Mouse (Mus musculus) spleen, adult 2 months (tissue): ENCODE measurements around the gene Naaladl2. TPM values are rescaled to one million over a fixed set of nuclear protein-coding genes. Genes with fewer than 3 reads are reported as not detected.

Source experiments
- DNase-seq, 2 experiments: peaks; one replicate each; pipeline versions ENCODE4 v3.0.0 to v3.0.0-alpha.2; 2012 to 2021; ENCODE audit warnings: low spot score in 2 of 2, low read depth in 1 of 2
- H3K27ac ChIP-seq: fragments of 200-500 bp; 2 replicates; pipeline ENCODE4 v1.5.1; 2012; ENCODE audit warnings: low read length, inconsistent platforms; ENCODE audit not compliant: insufficient read depth
- H3K27me3 ChIP-seq: fragments of 200-500 bp; 2 replicates; pipeline ENCODE4 v1.6.1; 2012; ENCODE audit warnings: mild to moderate bottlenecking, moderate library complexity, low read length, inconsistent platforms; ENCODE audit not compliant: control insufficient read depth, insufficient read depth
- H3K36me3 ChIP-seq: fragments of 200-500 bp; 2 replicates; pipeline ENCODE4 v1.6.1; 2012; ENCODE audit warnings: mild to moderate bottlenecking, low read length, inconsistent platforms; ENCODE audit not compliant: control insufficient read depth, insufficient read depth
- H3K4me1 ChIP-seq: fragments of 200-500 bp; 2 replicates; pipeline ENCODE4 v1.6.1; 2011; ENCODE audit warnings: inconsistent platforms; ENCODE audit not compliant: control insufficient read depth, insufficient read depth, insufficient read length
- H3K4me3 ChIP-seq: fragments of 200-500 bp; 2 replicates; pipeline ENCODE4 v1.5.1; 2011; ENCODE audit warnings: mild to moderate bottlenecking, inconsistent platforms; ENCODE audit not compliant: insufficient read depth, insufficient read length; ENCODE audit errors: extremely low read depth
- CTCF ChIP-seq: fragments of 200-500 bp; IDR thresholded peaks from 2 replicates; pipeline ENCODE4 v1.5.1; 2011; ENCODE audit warnings: mild to moderate bottlenecking, inconsistent platforms; ENCODE audit not compliant: insufficient read depth, insufficient read length, insufficient replicate concordance; ENCODE audit errors: extremely low read depth
- POLR2A ChIP-seq: fragments of 200-500 bp; IDR thresholded peaks from 2 replicates; pipeline ENCODE4 v1.6.1; 2011; ENCODE audit warnings: low read depth, low read length, inconsistent platforms
- WGBS: fragments of 180-500 bp; shearing (Covaris S2); methylation state at CpG from one replicate; pipeline ENCODE4 v1.1.7; 2018; 5-methylcytosine and 5-hydroxymethylcytosine counted together
- polyA plus RNA-seq: library from polyadenylated mRNA; depleted of rRNA; stranded (reverse); fragments of >200 nt; gene quantifications from 2 replicates; pipeline ENCODE4 v1.2.3, GENCODE M21; 2012

Gene Naaladl2
- polyA plus RNA-seq, 1 experiment, result not detected

- no peak for TF ChIP-seq CTCF
- TF ChIP-seq POLR2A, result no peak
- no peak for DNase-seq
Observed at GRCm38 (mm10) chr3:24605485-24605884, 538.6 kb downstream of the Naaladl2 start.

GRCm38 (mm10) chr3:24604791-24605320, 539.2 kb downstream of the Naaladl2 start:
- TF ChIP-seq CTCF, result no peak
- TF ChIP-seq POLR2A, result no peak
- Histone ChIP-seq H3K27ac (no peak overlapping the region), H3K4me3 (no peak overlapping the region; the same call in 1 of the 2 replicates), H3K27me3 (no peaks in the 10 kb centered on the region), H3K4me1 (no peaks in the 10 kb centered on the region), H3K36me3 (no peaks in the 10 kb centered on the region)
- no peak for DNase-seq
- WGBS, result 75% methylated on average over 3 of the region's 3 CpGs

More at GRCm38 (mm10) chr3:24605485-24605884, 538.6 kb downstream of the Naaladl2 start:
- no peak overlapping the region for H3K27ac ChIP-seq
- no peaks in the 10 kb centered on the region for H3K27me3 ChIP-seq
- no peaks in the 10 kb centered on the region for H3K36me3 ChIP-seq
- no peaks in the 10 kb centered on the region for H3K4me1 ChIP-seq
- no peak overlapping the region for H3K4me3 ChIP-seq

DNA sequence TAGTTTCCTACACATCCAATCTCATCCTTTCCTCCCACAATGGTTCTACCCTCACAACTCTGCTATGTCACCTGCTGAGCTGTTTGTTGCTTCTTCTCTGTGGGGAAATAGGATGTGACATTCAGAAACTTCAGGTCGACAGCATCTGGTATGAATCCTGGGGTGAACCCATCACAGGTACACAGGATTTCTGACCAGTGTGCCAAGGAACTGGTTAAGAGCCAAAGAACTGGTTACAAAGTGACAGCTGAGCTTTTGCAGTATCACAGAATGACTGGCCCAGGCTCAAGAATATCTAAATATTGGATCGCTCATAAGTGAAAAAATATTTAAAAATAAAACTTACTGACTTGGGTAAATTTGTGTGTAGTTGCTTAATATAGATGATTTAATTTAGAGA, 548.6 kb downstream of the Naaladl2 start:
- no peaks in the 10 kb centered on the region for H3K36me3 ChIP-seq
- 75% methylated on average over 2 of the region's 2 CpGs for WGBS
- no peaks in the 10 kb centered on the region for H3K27me3 ChIP-seq
- no peak overlapping the region for H3K27ac ChIP-seq
- no peak overlapping the region for H3K4me3 ChIP-seq
- TF ChIP-seq POLR2A (no peak), CTCF (no peak)
- no peaks in the 10 kb centered on the region for H3K4me1 ChIP-seq
- DNase-seq, result no peak

DNA sequence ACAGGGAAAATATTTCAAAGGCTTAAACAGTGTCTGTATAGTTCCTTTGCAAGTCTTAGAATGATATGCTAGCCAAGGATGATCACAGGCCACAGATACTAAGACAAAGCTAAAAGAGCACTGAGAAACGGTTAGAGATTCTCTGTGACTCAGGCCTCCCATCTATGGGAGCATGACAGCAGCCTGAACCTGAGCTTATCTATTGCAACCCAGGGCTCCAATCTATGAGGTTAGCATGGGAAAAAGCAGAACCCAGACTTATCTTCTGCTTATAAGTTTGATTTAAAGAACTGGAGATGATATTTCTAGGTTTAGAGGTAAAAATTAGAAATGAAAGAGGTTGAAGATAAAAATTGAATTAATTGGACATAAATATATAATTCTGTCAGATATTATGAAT, 587.4 kb downstream of the Naaladl2 start:
- Histone ChIP-seq H3K36me3 (no peaks in the 10 kb centered on the region), H3K4me3 (no peak overlapping the region), H3K27ac (no peak overlapping the region), H3K4me1 (no peaks in the 10 kb centered on the region), H3K27me3 (no peaks in the 10 kb centered on the region)
- no peak for TF ChIP-seq POLR2A
- no peak for TF ChIP-seq CTCF
- 63% methylated on average over 1 of the region's 1 CpGs for WGBS
- no peak for DNase-seq

GRCm38 (mm10) chr3:24553701-24554100, 590.4 kb downstream of the Naaladl2 start:
- no peak for DNase-seq
- H3K27me3 ChIP-seq, result no peaks in the 10 kb centered on the region
- no peaks in the 10 kb centered on the region for H3K4me1 ChIP-seq
- H3K27ac ChIP-seq, result no peak overlapping the region
- H3K36me3 ChIP-seq, result no peaks in the 10 kb centered on the region
- H3K4me3 ChIP-seq, result no peak overlapping the region
- WGBS, result 80% methylated on average over 5 of the region's 5 CpGs
- TF ChIP-seq POLR2A (no peak), CTCF (no peak)

DNA sequence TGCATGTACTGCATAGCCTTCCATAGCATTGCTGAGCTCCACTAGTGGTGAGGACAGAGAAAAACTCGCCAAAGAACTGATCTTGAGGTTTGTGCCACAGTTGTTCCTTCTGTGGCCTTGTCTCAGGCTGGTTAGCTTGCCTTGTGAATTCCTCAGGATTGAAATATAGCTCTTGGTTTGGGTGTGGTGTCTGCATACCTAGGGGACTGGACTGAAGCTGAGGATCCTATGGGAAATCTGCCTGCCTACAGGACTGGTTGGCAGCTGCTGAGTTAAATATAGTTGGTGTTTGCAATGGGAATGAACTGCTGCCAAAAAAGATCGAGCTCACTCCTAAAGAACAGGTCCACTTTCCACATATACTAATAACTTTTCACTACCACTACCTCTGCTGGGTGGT, 591.4 kb downstream of the Naaladl2 start:
- H3K27me3 ChIP-seq, result no peaks in the 10 kb centered on the region
- 59% methylated on average over 2 of the region's 2 CpGs for WGBS
- no peaks in the 10 kb centered on the region for H3K36me3 ChIP-seq
- H3K4me1 ChIP-seq, result no peaks in the 10 kb centered on the region
- DNase-seq, result no peak
- no peak overlapping the region for H3K27ac ChIP-seq
- TF ChIP-seq CTCF, result no peak
- no peak for TF ChIP-seq POLR2A
- H3K4me3 ChIP-seq, result no peak overlapping the region

DNA sequence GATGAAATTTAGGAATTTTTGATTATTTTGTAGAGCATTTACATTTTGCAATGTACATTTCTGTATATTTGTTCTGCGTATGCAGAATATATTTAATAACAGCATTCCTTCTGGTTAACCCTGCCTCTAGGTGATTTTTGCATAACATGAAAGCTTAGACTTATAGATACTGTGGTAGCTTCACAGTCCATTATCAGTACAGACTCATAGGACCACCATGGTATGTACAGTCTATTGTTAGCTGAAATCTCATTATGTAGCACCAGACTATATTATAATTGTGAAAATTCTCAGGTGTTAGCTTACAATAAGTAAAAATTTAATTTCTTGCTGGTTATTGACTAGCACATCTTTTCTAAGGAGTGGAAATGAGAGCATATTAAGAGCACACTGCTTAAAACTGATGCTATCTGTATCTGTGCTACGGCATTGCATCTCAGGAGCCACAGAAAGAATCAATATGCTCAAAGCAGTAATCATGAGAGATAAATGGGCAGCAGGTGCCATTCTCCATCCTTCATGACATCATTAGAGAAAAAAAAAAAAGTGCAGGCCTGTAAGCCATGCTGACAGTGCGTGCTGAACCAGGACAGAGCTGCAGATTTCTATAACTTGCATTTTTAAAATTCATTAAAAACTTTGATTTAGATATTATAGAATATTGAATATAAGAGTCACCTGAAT, 610.1 kb downstream of the Naaladl2 start:
- Histone ChIP-seq H3K4me1 (no peaks in the 10 kb centered on the region), H3K4me3 (no peak overlapping the region), H3K27me3 (no peaks in the 10 kb centered on the region), H3K27ac (no peak overlapping the region), H3K36me3 (no peaks in the 10 kb centered on the region)
- no peak for TF ChIP-seq CTCF
- no peak for TF ChIP-seq POLR2A
- DNase-seq, result no peak
- WGBS, result 88% methylated on average over 3 of the region's 3 CpGs
